Mouse (Mus musculus): ENCODE measurements at regions not wholly inside any gene's neighbourhood (a gene's known extent, or its start where the extent isn't known, plus 50 kb on each side); places are given as distances from the start of the nearest gene placed in this dataset.
"Not testable (repeated sequence)": the region's sequence is repeated elsewhere in the genome, so short reads cannot be mapped to it uniquely, and the experiment has no call there.

GRCm38 (mm10) chr2:100918122-100918521, 706.4 kb upstream of the Rag2 start:
- no peaks in the 10 kb centered on the region for H3K4me1 ChIP-seq (ENCODE audit: control insufficient read depth, insufficient read depth, low read length)
- 85% methylated on average over 3 of the region's 3 CpGs for WGBS
- H3K4me2 ChIP-seq (ENCODE audit: low read depth, low read length), result no peak overlapping the region
- no peak overlapping the region for H3K4me3 ChIP-seq (ENCODE audit: low read depth, low read length)
- no peak for DNase-seq (ENCODE audit: low spot score)
- no peaks in the 10 kb centered on the region for H3K27me3 ChIP-seq (ENCODE audit: control insufficient read depth, insufficient read depth, low read length)
- no peak for ATAC-seq (replicated peaks; ENCODE audit: insufficient number of reproducible peaks, low FRiP score, low TSS enrichment, low read depth)
- no peak overlapping the region for H3K27ac ChIP-seq (replicated peaks; ENCODE audit: low read depth, low read length)
- no peak overlapping the region for H3K9ac ChIP-seq (replicated peaks; ENCODE audit: low read length)
- H3K9me3 ChIP-seq (replicated peaks; ENCODE audit: control insufficient read depth, low read length), result no peaks in the 10 kb centered on the region
- H3K36me3 ChIP-seq (replicated peaks; ENCODE audit: control insufficient read depth, insufficient read depth, low read depth, low read length), result no peaks in the 10 kb centered on the region

DNA sequence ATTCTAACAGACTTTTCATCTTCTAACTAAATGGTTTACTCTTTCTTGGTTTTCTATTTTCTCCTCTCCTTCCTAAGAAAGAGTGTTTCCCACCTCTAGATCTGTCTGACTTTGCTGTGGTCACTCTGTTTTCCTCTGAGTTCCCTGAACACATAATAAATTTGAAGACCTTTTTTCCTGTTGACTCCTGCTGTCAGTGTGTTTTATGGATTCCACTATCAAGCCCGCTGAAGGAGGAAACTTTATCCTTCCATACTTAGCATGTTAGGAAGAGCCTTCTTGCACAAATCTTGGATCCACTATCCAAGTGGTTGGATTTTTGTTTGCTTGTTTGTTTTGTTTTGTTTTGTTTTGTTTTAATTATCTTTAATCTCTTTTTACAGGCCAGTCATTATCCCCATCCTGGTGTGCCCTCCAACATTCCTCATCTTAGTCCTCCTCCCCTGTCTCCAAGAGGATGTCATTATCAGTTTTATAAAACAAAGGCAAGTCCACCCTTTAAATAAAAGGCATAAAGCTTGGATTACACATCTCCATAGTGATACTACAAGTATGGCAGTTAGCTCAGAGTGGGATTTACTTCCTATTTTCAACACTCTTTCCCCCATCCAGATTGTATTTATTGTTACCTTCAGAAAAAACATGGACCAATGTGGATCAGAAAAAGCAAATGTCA, 704.8 kb upstream of the Rag2 start:
- DNase-seq (ENCODE audit: low spot score), result no peak
- Histone ChIP-seq H3K9ac (replicated peaks; ENCODE audit: low read length) (no peak overlapping the region), H3K27ac (replicated peaks; ENCODE audit: low read depth, low read length) (no peak overlapping the region), H3K9me3 (replicated peaks; ENCODE audit: control insufficient read depth, low read length) (no peaks in the 10 kb centered on the region), H3K4me2 (ENCODE audit: low read depth, low read length) (no peak overlapping the region), H3K36me3 (replicated peaks; ENCODE audit: control insufficient read depth, insufficient read depth, low read depth, low read length) (no peaks in the 10 kb centered on the region), H3K27me3 (ENCODE audit: control insufficient read depth, insufficient read depth, low read length) (no peaks in the 10 kb centered on the region), H3K4me3 (ENCODE audit: low read depth, low read length) (no peak overlapping the region), H3K4me1 (ENCODE audit: control insufficient read depth, insufficient read depth, low read length) (no peaks in the 10 kb centered on the region)
- ATAC-seq (replicated peaks; ENCODE audit: insufficient number of reproducible peaks, low FRiP score, low TSS enrichment, low read depth), result no peak
- 83% methylated on average over 1 of the region's 1 CpGs for WGBS

DNA sequence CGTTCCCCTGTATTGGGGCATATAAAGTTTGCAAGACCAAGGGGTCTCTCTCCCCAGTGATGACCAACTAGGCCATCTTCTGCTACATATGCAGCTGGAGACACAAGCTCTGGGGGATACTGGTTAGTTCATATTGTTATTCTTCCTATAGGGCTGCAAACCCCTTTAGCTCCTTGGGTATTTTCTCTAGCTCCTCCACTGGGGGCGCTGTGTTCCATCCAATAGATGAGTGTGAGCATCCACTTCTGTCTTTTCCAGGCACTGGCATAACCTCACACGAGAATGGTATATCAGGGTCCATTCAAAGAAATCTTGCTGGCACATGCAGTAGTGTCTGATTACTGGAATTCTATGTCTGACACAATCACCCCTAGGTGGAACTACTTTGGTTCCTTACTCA, 675.9 kb upstream of the Rag2 start:
- not testable (repeated sequence) for DNase-seq (ENCODE audit: low spot score); H3K36me3 ChIP-seq (replicated peaks; ENCODE audit: control insufficient read depth, insufficient read depth, low read depth, low read length); H3K4me1 ChIP-seq (ENCODE audit: control insufficient read depth, insufficient read depth, low read length); H3K9me3 ChIP-seq (replicated peaks; ENCODE audit: control insufficient read depth, low read length); H3K9ac ChIP-seq (replicated peaks; ENCODE audit: low read length); ATAC-seq (replicated peaks; ENCODE audit: insufficient number of reproducible peaks, low FRiP score, low TSS enrichment, low read depth); H3K27ac ChIP-seq (replicated peaks; ENCODE audit: low read depth, low read length); H3K27me3 ChIP-seq (ENCODE audit: control insufficient read depth, insufficient read depth, low read length); H3K4me2 ChIP-seq (ENCODE audit: low read depth, low read length); H3K4me3 ChIP-seq (ENCODE audit: low read depth, low read length)
- 40% methylated on average over 3 of the region's 3 CpGs for WGBS

- DNase-seq (ENCODE audit: low spot score) (no peak), ATAC-seq (replicated peaks; ENCODE audit: insufficient number of reproducible peaks, low FRiP score, low TSS enrichment, low read depth) (no peak)
- Histone ChIP-seq H3K27me3 (ENCODE audit: control insufficient read depth, insufficient read depth, low read length) (no peaks in the 10 kb centered on the region), H3K36me3 (replicated peaks; ENCODE audit: control insufficient read depth, insufficient read depth, low read depth, low read length) (no peaks in the 10 kb centered on the region), H3K4me1 (ENCODE audit: control insufficient read depth, insufficient read depth, low read length) (no peaks in the 10 kb centered on the region), H3K9me3 (replicated peaks; ENCODE audit: control insufficient read depth, low read length) (no peaks in the 10 kb centered on the region), H3K27ac (replicated peaks; ENCODE audit: low read depth, low read length) (no peak overlapping the region), H3K4me3 (ENCODE audit: low read depth, low read length) (no peak overlapping the region), H3K4me2 (ENCODE audit: low read depth, low read length) (no peak overlapping the region), H3K9ac (replicated peaks; ENCODE audit: low read length) (no peak overlapping the region)
- WGBS, result 89% methylated on average over 1 of the region's 1 CpGs
Measured at GRCm38 (mm10) chr2:100959412-100959811, 665.1 kb upstream of the Rag2 start.

- WGBS, result 94% methylated on average over 2 of the region's 2 CpGs
- Histone ChIP-seq H3K27me3 (ENCODE audit: control insufficient read depth, insufficient read depth, low read length) (no peaks in the 10 kb centered on the region), H3K27ac (replicated peaks; ENCODE audit: low read depth, low read length) (no peak overlapping the region), H3K9me3 (replicated peaks; ENCODE audit: control insufficient read depth, low read length) (no peaks in the 10 kb centered on the region), H3K4me1 (ENCODE audit: control insufficient read depth, insufficient read depth, low read length) (no peaks in the 10 kb centered on the region), H3K9ac (replicated peaks; ENCODE audit: low read length) (no peak overlapping the region), H3K4me2 (ENCODE audit: low read depth, low read length) (no peak overlapping the region), H3K4me3 (ENCODE audit: low read depth, low read length) (no peak overlapping the region), H3K36me3 (replicated peaks; ENCODE audit: control insufficient read depth, insufficient read depth, low read depth, low read length) (no peaks in the 10 kb centered on the region)
- ATAC-seq (replicated peaks; ENCODE audit: insufficient number of reproducible peaks, low FRiP score, low TSS enrichment, low read depth), result no peak
- no peak for DNase-seq (ENCODE audit: low spot score)
Measured at GRCm38 (mm10) chr2:100964584-100964983, 659.9 kb upstream of the Rag2 start.

- Histone ChIP-seq H3K4me3 (ENCODE audit: low read depth, low read length) (no peak overlapping the region), H3K27me3 (ENCODE audit: control insufficient read depth, insufficient read depth, low read length) (no peaks in the 10 kb centered on the region), H3K4me2 (ENCODE audit: low read depth, low read length) (no peak overlapping the region), H3K27ac (replicated peaks; ENCODE audit: low read depth, low read length) (no peak overlapping the region), H3K9ac (replicated peaks; ENCODE audit: low read length) (no peak overlapping the region), H3K36me3 (replicated peaks; ENCODE audit: control insufficient read depth, insufficient read depth, low read depth, low read length) (no peaks in the 10 kb centered on the region), H3K4me1 (ENCODE audit: control insufficient read depth, insufficient read depth, low read length) (no peaks in the 10 kb centered on the region), H3K9me3 (replicated peaks; ENCODE audit: control insufficient read depth, low read length) (no peaks in the 10 kb centered on the region)
- ATAC-seq (replicated peaks; ENCODE audit: insufficient number of reproducible peaks, low FRiP score, low TSS enrichment, low read depth), result no peak
- no peak for DNase-seq (ENCODE audit: low spot score)
Measured at GRCm38 (mm10) chr2:100977202-100977601, 647.3 kb upstream of the Rag2 start.

GRCm38 (mm10) chr2:100982362-100982761, 642.2 kb upstream of the Rag2 start:
- Histone ChIP-seq H3K4me1 (ENCODE audit: control insufficient read depth, insufficient read depth, low read length) (no peaks in the 10 kb centered on the region), H3K36me3 (replicated peaks; ENCODE audit: control insufficient read depth, insufficient read depth, low read depth, low read length) (no peaks in the 10 kb centered on the region), H3K4me2 (ENCODE audit: low read depth, low read length) (no peak overlapping the region), H3K9ac (replicated peaks; ENCODE audit: low read length) (no peak overlapping the region), H3K4me3 (ENCODE audit: low read depth, low read length) (no peak overlapping the region), H3K27ac (replicated peaks; ENCODE audit: low read depth, low read length) (no peak overlapping the region), H3K9me3 (replicated peaks; ENCODE audit: control insufficient read depth, low read length) (no peaks in the 10 kb centered on the region), H3K27me3 (ENCODE audit: control insufficient read depth, insufficient read depth, low read length) (no peaks in the 10 kb centered on the region)
- WGBS, result 40% methylated on average over 1 of the region's 1 CpGs
- DNase-seq (ENCODE audit: low spot score), result no peak
- no peak for ATAC-seq (replicated peaks; ENCODE audit: insufficient number of reproducible peaks, low FRiP score, low TSS enrichment, low read depth)

DNA sequence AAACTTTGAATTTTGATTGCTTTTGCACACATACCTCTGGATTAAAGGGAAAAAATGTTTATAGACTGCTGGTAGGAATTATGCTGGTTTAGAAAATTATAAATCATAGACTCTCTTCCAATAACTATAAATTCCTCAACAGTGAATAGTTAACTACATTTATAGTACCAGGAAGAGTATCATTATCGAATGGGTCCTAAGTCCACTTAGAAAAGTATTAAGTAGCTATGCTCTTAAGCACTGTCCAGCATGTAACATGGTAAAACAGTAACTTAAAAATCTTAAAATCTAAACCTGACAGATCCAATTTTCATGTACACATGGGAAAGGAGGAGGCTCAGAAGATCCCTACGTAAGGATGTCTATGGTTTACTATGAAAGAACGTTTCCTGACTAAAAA, 609.2 kb upstream of the Rag2 start:
- Histone ChIP-seq H3K4me2 (ENCODE audit: low read depth, low read length) (no peak overlapping the region), H3K4me1 (ENCODE audit: control insufficient read depth, insufficient read depth, low read length) (no peaks in the 10 kb centered on the region), H3K27me3 (ENCODE audit: control insufficient read depth, insufficient read depth, low read length) (no peaks in the 10 kb centered on the region), H3K36me3 (replicated peaks; ENCODE audit: control insufficient read depth, insufficient read depth, low read depth, low read length) (no peaks in the 10 kb centered on the region), H3K9ac (replicated peaks; ENCODE audit: low read length) (no peak overlapping the region), H3K4me3 (ENCODE audit: low read depth, low read length) (no peak overlapping the region), H3K9me3 (replicated peaks; ENCODE audit: control insufficient read depth, low read length) (no peaks in the 10 kb centered on the region), H3K27ac (replicated peaks; ENCODE audit: low read depth, low read length) (no peak overlapping the region)
- DNase-seq (ENCODE audit: low spot score) (no peak), ATAC-seq (replicated peaks; ENCODE audit: insufficient number of reproducible peaks, low FRiP score, low TSS enrichment, low read depth) (no peak)
- 89% methylated on average over 3 of the region's 3 CpGs for WGBS

All from embryonic facial prominence, embryonic 11.5 days (tissue).